Mouse (Mus musculus) erythroblast, embryonic 14.5 days (primary cell): Measurements from ENCODE around the gene Fam170b. TPM values are rescaled to one million over a fixed set of nuclear protein-coding genes. Genes with fewer than 3 reads are reported as not detected.

Experiments used
- H3K27me3 ChIP-seq: 2 replicates; pipeline ENCODE4 v1.6.1; 2012; ENCODE audit warnings: inconsistent platforms; ENCODE audit not compliant: control insufficient read depth
- H3K36me3 ChIP-seq: 2 replicates; pipeline ENCODE4 v1.6.1; 2012; ENCODE audit warnings: mild to moderate bottlenecking, inconsistent platforms; ENCODE audit not compliant: control insufficient read depth
- H3K4me1 ChIP-seq: 2 replicates; pipeline ENCODE4 v1.6.1; 2012; ENCODE audit warnings: inconsistent platforms; ENCODE audit not compliant: control insufficient read depth
- H3K4me3 ChIP-seq: replicated peaks from 2 replicates; pipeline ENCODE3; 2012; ENCODE audit warnings: moderate library complexity, mild to moderate bottlenecking, inconsistent platforms
- H3K9me3 ChIP-seq: 2 replicates; pipeline ENCODE4 v1.6.1; 2012; ENCODE audit warnings: low read length, inconsistent platforms, mixed read lengths; ENCODE audit not compliant: control insufficient read depth
- GATA1 ChIP-seq: IDR thresholded peaks from 2 replicates; pipeline ENCODE4 v1.6.1; 2012; ENCODE audit warnings: low read length, inconsistent platforms, mixed read lengths
- TAL1 ChIP-seq: IDR thresholded peaks from 3 replicates; pipeline ENCODE4 v1.6.1; 2012; ENCODE audit warnings: low read length, inconsistent platforms, mixed read lengths
- polyA plus RNA-seq: library from polyadenylated mRNA; stranded (reverse); fragments of >175 nt; gene quantifications from 2 replicates; pipeline ENCODE4 v1.2.3, GENCODE M21; 2012

Fam170b gene
- polyA plus RNA-seq, 1 experiment: not detected

- H3K27me3 ChIP-seq: no peaks in the 10 kb centered on the region
- H3K36me3 ChIP-seq: no peaks in the 10 kb centered on the region
- no peaks in the 10 kb centered on the region for H3K4me1 ChIP-seq
- no peak overlapping the region for H3K4me3 ChIP-seq
- TF ChIP-seq GATA1 (no peak), TAL1 (no peak)
- H3K9me3 ChIP-seq: no peaks in the 10 kb centered on the region
These were observed 43.8 kb downstream of the Fam170b start for GRCm38 (mm10) chr14:32877549-32877948.

DNA sequence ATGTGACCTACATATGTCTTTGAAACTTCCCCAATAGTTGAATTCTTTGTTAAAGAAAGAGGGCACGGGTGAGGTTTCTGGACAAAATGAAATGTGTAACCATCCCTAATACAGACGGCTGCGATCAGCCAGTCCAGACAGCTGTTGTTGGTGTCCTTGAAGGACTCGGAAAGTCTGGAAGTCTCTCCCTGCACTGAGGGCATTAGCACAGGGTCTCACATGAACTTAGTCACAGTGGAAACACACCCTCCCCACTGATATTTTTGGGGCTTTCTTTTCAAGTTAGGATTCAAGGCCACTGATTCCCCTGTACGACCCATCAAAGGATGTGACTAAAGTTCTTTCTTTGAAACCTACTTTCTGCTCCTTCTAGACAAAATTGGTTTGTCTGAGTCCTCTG lies 46.6 kb downstream of the Fam170b start:
- H3K4me3 ChIP-seq: no peak overlapping the region
- H3K27me3 ChIP-seq: no peaks in the 10 kb centered on the region
- TF ChIP-seq TAL1 (no peak), GATA1 (no peak)
- no peaks in the 10 kb centered on the region for H3K4me1 ChIP-seq
- H3K9me3 ChIP-seq: no peaks in the 10 kb centered on the region
- no peaks in the 10 kb centered on the region for H3K36me3 ChIP-seq

- H3K36me3 ChIP-seq: no peaks in the 10 kb centered on the region
- no peak for TF ChIP-seq TAL1
- TF ChIP-seq GATA1: no peak
- H3K4me1 ChIP-seq: no peaks in the 10 kb centered on the region
- no peak overlapping the region for H3K4me3 ChIP-seq
- no peaks in the 10 kb centered on the region for H3K9me3 ChIP-seq
- H3K27me3 ChIP-seq: no peaks in the 10 kb centered on the region
These were observed 47.9 kb downstream of the Fam170b start for GRCm38 (mm10) chr14:32881693-32882092.

Other genes starting within 250 kb of the Fam170b start
- not detected in 2 replicates for gene Prrxl1, start 234.6 kb upstream of the Fam170b start, polyA plus RNA-seq
- not detected in 2 replicates for gene 3425401B19Rik, start 148.7 kb upstream of the Fam170b start, polyA plus RNA-seq
- gene Tmem273, start 48.0 kb upstream of the Fam170b start, polyA plus RNA-seq: not detected in 2 replicates
- gene Vstm4, start 22.8 kb downstream of the Fam170b start, polyA plus RNA-seq: not detected in 2 replicates
- gene Lrrc18, start 157.4 kb downstream of the Fam170b start, polyA plus RNA-seq: not detected in 2 replicates